Mouse (Mus musculus) erythroblast, embryonic 14.5 days (primary cell): ENCODE measurements around the gene Slc17a3.

Experiments used
- GATA1 ChIP-seq: IDR thresholded peaks from 2 replicates; pipeline ENCODE4 v1.6.1; 2012; ENCODE audit warnings: low read length, inconsistent platforms, mixed read lengths
- TAL1 ChIP-seq: IDR thresholded peaks from 3 replicates; pipeline ENCODE4 v1.6.1; 2012; ENCODE audit warnings: low read length, inconsistent platforms, mixed read lengths

DNA sequence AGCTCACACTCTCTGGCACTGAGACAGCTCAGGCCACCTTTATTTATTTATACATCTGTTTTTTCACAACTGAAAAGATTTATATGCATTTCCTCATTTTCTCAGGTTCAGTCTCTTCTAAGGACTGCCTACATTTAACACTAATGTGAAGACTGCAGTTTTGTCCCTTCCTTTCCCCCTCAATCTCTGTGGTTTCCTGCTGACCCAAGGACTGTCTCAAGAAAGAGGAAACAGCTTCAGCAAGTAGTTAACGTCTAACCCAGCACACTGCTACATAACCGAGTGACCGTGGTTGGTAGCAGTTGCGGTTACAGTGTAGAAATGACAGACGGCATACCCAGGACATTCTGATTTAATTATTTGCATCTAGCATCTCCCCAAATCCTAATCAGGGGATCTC lies 39.8 kb upstream of the Slc17a3 start:
- no peak for TF ChIP-seq GATA1
- TF ChIP-seq TAL1 = no peak
